Mouse (Mus musculus) lung, embryonic 15.5 days (tissue): ENCODE results near the gene Usp47. TPM values are rescaled to one million over a fixed set of nuclear protein-coding genes. Genes with fewer than 3 reads are reported as not detected.

Experiments used
- ATAC-seq: fragments of 200-750 bp; cut with Nextera tagmentation; 2 replicates; pipeline ENCODE4 v1.8.0; 2017; ENCODE audit warnings: moderate number of reproducible peaks, borderline replicate concordance; ENCODE audit not compliant: low FRiP score, low TSS enrichment; ENCODE audit errors: extremely low read depth
- H3K27ac ChIP-seq: fragments of 300-500 bp; sonication (generic); 2 replicates; pipeline ENCODE4 v1.5.1; 2015; ENCODE audit warnings: moderate library complexity, mild to moderate bottlenecking, inconsistent platforms
- H3K27me3 ChIP-seq: fragments of 300-500 bp; sonication (generic); 2 replicates; pipeline ENCODE4 v1.6.1; 2015; ENCODE audit warnings: inconsistent platforms
- H3K36me3 ChIP-seq: fragments of 300-500 bp; sonication (generic); 2 replicates; pipeline ENCODE4 v1.6.1; 2015; ENCODE audit warnings: inconsistent platforms
- H3K4me1 ChIP-seq: fragments of 300-500 bp; sonication (generic); 2 replicates; pipeline ENCODE4 v1.6.1; 2015; ENCODE audit warnings: inconsistent platforms
- H3K4me2 ChIP-seq: fragments of 300-500 bp; sonication (generic); 2 replicates; pipeline ENCODE4 v1.6.1; 2015; ENCODE audit warnings: inconsistent platforms, mild to moderate bottlenecking, moderate library complexity
- H3K4me3 ChIP-seq: fragments of 300-500 bp; sonication (generic); 2 replicates; pipeline ENCODE4 v1.5.1; 2015; ENCODE audit warnings: mild to moderate bottlenecking, inconsistent platforms
- H3K9ac ChIP-seq: fragments of 300-500 bp; sonication (generic); 2 replicates; pipeline ENCODE4 v1.6.1; 2015; ENCODE audit warnings: inconsistent platforms
- H3K9me3 ChIP-seq: fragments of 300-500 bp; sonication (generic); 2 replicates; pipeline ENCODE4 v1.6.1; 2016; ENCODE audit warnings: inconsistent platforms
- whole genome bisulfite sequencing: fragments of 180-500 bp; shearing (Covaris S2); methylation state at CpG from one replicate; pipeline ENCODE4 v1.1.7; 2015; 5-methylcytosine and 5-hydroxymethylcytosine counted together
- polyA plus RNA-seq: library from polyadenylated mRNA; unstranded; fragments of >200 nt; fragmentation: Nextera tagmentation; extraction: Ambion mirVana; gene quantifications from 2 replicates; pipeline ENCODE4 v1.2.1, GENCODE M21; 2015

The Usp47 gene
- polyA plus RNA-seq, 1 experiment from 2014 or later = 68.9 TPM

DNA sequence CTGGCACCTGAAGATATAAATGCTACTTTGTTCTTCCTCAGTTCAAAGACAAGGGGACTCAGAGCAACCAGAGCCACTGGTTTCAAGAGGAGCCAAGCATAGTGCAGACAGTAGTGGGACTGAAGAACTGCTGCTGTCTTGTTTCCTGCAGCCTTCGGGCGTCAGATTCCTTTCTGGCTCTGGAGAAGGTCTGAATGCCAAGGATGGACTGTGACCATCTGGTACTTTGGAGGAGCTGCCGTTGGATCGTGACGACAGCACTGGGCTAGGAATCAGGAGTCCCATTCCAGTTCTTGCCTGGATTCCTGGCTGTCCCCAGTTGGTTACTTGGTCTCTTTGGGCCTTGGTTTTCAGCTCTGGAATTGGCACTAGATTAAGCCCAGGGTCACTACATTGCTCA is 11.2 kb upstream of the Usp47 start:
- no peaks in the 10 kb centered on the region for H3K36me3 ChIP-seq
- H3K4me1 ChIP-seq = peaks cover 25% of the 10 kb centered on the region
- H3K4me3 ChIP-seq = no peak overlapping the region
- peak; percentile 81 for ATAC-seq
- H3K9me3 ChIP-seq = no peaks in the 10 kb centered on the region
- 15% methylated on average over 5 of the region's 5 CpGs for WGBS
- peak overlapping the region; percentile 79 for H3K27ac ChIP-seq
- no peak overlapping the region for H3K4me2 ChIP-seq
- H3K9ac ChIP-seq = no peak overlapping the region
- no peaks in the 10 kb centered on the region for H3K27me3 ChIP-seq

DNA sequence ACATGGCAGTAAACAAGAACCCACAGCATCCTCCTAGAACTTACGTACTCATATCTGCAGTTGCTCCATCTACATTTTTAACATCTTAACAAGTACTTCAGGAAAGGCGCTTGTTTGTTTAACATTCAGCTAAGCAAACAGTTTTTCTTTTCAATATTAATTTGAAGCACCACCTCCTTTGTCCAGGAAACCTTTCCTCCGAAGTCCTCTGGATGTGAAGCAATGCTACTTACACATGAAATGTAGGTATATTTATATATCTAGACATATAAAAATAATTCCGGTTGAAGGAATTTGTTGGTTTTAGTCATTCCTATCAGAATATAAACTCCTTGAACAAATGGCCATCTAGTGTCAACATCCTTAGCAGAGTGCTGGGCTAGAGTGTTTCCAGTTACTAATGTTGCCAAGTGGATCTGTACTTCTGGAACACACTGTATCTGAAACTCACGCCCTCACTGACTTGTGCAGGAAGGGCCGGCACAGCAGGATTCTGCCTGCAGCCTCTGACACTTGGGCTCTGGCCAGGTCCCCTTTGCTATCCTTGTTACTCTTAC is 10.6 kb upstream of the Usp47 start:
- Histone ChIP-seq H3K4me1 (peaks cover 25% of the 10 kb centered on the region), H3K9ac (no peak overlapping the region), H3K9me3 (no peaks in the 10 kb centered on the region), H3K27ac (peak overlapping the region; percentile 79), H3K36me3 (no peaks in the 10 kb centered on the region), H3K4me3 (no peak overlapping the region), H3K4me2 (no peak overlapping the region), H3K27me3 (no peaks in the 10 kb centered on the region)
- peak; percentile 72 for ATAC-seq
- 36% methylated on average over 6 of the region's 6 CpGs for WGBS

GRCm38 (mm10) chr7:112014148-112014547 is 9.2 kb upstream of the Usp47 start:
- Histone ChIP-seq H3K4me3 (no peak overlapping the region), H3K9me3 (no peaks in the 10 kb centered on the region), H3K9ac (no peak overlapping the region), H3K4me2 (no peak overlapping the region), H3K4me1 (peaks cover 25% of the 10 kb centered on the region), H3K27me3 (no peaks in the 10 kb centered on the region), H3K36me3 (no peaks in the 10 kb centered on the region), H3K27ac (no peak overlapping the region)
- no peak for ATAC-seq
- WGBS = 58% methylated on average over 2 of the region's 2 CpGs

DNA sequence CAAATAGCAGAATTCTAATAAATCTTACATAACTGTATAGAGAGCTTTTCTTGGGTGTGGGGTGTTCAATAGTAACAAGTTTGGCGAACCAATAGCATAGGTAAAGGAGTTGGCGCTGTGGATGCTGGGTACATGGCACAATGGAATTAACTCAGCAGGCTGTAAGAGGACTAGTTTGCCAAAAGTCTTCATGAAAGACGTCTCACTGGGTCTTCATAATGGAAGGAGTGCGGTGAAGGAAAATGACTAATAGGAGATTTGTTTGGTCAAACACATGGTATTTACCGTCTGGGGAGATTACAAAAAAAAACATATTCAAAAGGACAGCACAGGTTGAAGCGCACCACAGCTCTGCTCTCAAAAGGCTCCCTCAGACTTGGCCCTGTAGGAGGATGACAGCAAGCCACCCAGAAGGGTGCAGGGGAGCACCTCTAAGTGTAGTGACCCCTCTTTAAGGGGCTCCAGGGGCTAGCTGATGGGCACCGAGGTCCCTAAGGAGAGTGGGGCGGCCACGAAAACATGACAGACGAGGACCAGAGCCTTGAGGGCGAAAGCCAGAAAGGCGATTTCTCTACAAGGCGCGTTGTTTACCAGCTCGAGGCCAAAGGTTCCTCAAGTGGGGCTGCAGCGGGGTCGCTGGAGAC is 676 bp upstream of the Usp47 start:
- peak overlapping the region; percentile 97 for H3K9ac ChIP-seq
- peaks cover 33% of the 10 kb centered on the region for H3K4me1 ChIP-seq
- peak overlapping the region; percentile 97 for H3K27ac ChIP-seq
- no peaks in the 10 kb centered on the region for H3K36me3 ChIP-seq
- peak; percentile 37 for ATAC-seq
- no peaks in the 10 kb centered on the region for H3K27me3 ChIP-seq
- peak overlapping the region; percentile 94 for H3K4me3 ChIP-seq
- H3K4me2 ChIP-seq = peak overlapping the region; percentile 83
- no peaks in the 10 kb centered on the region for H3K9me3 ChIP-seq
- WGBS = 20% methylated on average over 17 of the region's 17 CpGs

DNA sequence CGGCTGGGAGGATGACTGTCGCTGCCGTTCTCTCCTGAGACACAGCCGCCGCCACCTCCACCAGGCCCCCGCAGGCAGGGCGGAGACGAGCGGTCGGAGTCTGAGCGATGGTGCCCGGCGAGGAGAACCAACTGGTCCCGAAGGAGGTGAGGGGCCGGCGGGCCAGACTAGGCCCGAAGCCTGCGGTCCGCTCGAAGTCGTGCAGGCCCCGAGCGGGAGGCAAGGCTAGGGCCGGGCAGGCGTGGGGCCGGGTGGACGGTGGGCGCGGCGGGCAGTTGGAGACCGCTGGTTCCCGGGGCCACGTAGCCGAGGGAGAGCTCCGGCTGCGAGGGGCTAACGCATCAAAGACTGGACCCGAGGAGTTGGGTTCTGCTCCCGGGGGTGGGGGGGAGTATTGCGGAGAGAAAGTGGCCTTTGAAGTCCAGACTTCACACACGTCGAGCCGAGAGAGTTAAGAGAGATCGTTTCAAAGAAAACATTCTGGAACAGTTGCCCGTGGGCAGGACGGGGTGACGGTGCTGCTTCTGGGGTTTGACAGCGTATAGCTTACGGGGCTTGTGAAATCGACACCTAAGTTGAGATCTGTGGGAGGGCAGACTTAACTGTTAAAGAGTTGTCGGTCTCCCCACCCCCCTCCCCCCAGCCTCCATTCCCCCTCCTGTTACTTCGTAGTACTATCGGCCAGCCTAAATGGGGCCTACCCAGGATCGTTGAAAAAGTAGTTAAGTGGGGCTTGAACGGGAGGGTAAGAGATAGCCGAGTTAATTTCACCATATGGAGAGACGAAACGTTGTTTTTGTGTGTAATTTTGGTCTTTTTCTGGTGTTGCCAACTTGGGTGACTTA is 519 bp downstream of the Usp47 start:
- no peaks in the 10 kb centered on the region for H3K27me3 ChIP-seq
- WGBS = 0% methylated on average over 58 of the region's 58 CpGs
- H3K9ac ChIP-seq = peak overlapping the region; percentile 97
- H3K4me2 ChIP-seq = peak overlapping the region; percentile 83
- no peaks in the 10 kb centered on the region for H3K9me3 ChIP-seq
- no peaks in the 10 kb centered on the region for H3K36me3 ChIP-seq
- ATAC-seq = peak; percentile 73
- peaks cover 33% of the 10 kb centered on the region for H3K4me1 ChIP-seq
- H3K4me3 ChIP-seq = peak overlapping the region; percentile 94
- H3K27ac ChIP-seq = peak overlapping the region; percentile 97

DNA sequence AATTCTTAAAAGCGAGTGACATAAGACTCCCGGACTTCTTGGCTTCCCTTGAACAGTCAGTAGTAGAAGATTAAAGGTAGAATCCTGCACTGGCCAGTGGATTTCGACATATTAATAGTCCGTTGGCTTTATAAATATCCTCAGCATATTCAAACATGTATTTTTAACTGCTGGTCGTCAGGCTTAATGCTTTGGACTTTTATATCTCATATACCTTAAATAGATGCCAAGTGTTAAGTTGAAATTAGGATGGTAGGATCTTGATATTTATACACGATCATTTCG is 1.1 kb downstream of the Usp47 start:
- H3K36me3 ChIP-seq = no peaks in the 10 kb centered on the region
- peak overlapping the region; percentile 97 for H3K27ac ChIP-seq
- 6% methylated on average over 7 of the region's 7 CpGs for WGBS
- no peaks in the 10 kb centered on the region for H3K9me3 ChIP-seq
- H3K27me3 ChIP-seq = no peaks in the 10 kb centered on the region
- H3K9ac ChIP-seq = peak overlapping the region; percentile 97
- H3K4me3 ChIP-seq = peak overlapping the region; percentile 94
- H3K4me2 ChIP-seq = peak overlapping the region; percentile 83
- peaks cover 34% of the 10 kb centered on the region for H3K4me1 ChIP-seq
- no peak for ATAC-seq

DNA sequence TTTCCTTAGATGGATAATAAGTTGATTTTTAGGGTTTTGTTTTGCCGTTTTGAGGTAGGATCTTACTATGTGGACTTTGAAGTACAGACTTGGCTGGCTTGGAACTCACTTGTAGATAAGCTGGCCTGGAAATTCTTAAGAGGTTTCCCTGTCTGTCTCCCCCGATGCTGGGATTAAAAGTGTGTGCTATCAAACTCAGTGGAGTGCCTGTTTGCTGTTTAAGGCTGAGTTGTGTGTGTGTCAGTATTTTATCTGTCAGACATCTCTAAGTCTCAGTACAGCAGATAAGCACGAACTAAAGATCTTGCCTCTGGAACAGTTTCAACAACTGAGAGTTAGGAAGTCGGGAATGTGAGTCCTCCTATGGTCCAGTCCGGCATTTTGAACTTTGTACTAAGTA is 1.6 kb downstream of the Usp47 start:
- Histone ChIP-seq H3K4me3 (peak overlapping the region; percentile 94), H3K27me3 (no peaks in the 10 kb centered on the region), H3K27ac (peak overlapping the region; percentile 21; the same call in 1 of the 2 replicates), H3K9me3 (no peaks in the 10 kb centered on the region), H3K4me2 (peak overlapping the region; percentile 83), H3K36me3 (no peaks in the 10 kb centered on the region), H3K4me1 (peaks cover 38% of the 10 kb centered on the region), H3K9ac (peak overlapping the region; percentile 97)
- no peak for ATAC-seq
- 2% methylated on average over 5 of the region's 5 CpGs for WGBS

DNA sequence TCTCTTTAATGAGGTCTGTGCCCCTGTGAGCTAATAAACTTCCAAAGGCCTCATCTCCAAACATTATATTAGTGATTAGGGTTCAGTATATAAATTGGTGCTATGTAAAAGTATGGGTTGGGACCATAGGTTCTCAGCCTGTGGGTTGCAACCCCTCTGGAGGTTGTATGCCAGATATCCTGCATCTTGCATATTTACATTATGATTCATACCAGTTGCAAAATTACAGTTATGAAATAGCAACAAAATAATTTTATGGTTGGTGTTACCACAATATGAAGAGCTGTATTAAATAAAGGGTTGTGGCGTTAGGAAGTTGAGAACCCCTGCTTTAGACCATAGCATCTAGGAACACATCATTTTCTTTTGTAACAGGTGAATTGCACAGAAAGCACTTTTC is 7.3 kb downstream of the Usp47 start:
- Histone ChIP-seq H3K4me3 (no peak overlapping the region), H3K36me3 (no peaks in the 10 kb centered on the region), H3K9ac (no peak overlapping the region), H3K9me3 (no peaks in the 10 kb centered on the region), H3K27ac (no peak overlapping the region), H3K27me3 (no peaks in the 10 kb centered on the region), H3K4me1 (peaks cover 28% of the 10 kb centered on the region), H3K4me2 (no peak overlapping the region)
- ATAC-seq = no peak
- 92% methylated on average over 1 of the region's 1 CpGs for WGBS

DNA sequence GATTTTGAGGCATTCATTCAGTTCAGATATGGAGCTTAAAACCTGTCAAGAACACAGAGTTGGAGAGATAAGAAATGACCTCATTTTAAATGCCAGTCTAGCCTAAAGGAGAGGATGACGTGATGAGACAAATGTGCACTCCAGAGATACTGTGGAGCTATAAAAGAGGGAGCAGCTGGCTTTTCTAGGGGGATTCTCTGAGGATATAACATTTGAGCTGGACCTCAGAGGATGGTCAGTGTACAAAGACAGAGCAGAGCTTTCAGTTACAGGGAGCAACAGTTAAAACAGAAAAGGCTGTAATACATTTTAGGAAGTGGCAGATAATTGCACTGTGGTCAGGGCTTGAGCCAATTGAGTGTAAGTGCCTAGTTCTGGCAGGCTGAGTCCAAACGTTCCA is 12.5 kb downstream of the Usp47 start:
- no peak overlapping the region for H3K9ac ChIP-seq
- H3K27ac ChIP-seq = no peak overlapping the region
- ATAC-seq = no peak
- H3K4me2 ChIP-seq = no peak overlapping the region
- H3K9me3 ChIP-seq = no peaks in the 10 kb centered on the region
- 12% methylated on average over 2 of the region's 2 CpGs for WGBS
- H3K4me3 ChIP-seq = no peak overlapping the region
- H3K4me1 ChIP-seq = peaks cover 24% of the 10 kb centered on the region
- H3K36me3 ChIP-seq = no peaks in the 10 kb centered on the region
- H3K27me3 ChIP-seq = no peaks in the 10 kb centered on the region

- Histone ChIP-seq H3K9ac (no peak overlapping the region), H3K9me3 (no peaks in the 10 kb centered on the region), H3K4me2 (no peak overlapping the region), H3K27me3 (no peaks in the 10 kb centered on the region), H3K4me1 (peaks cover 24% of the 10 kb centered on the region), H3K27ac (no peak overlapping the region), H3K36me3 (no peaks in the 10 kb centered on the region), H3K4me3 (no peak overlapping the region)
- 59% methylated on average over 1 of the region's 1 CpGs for WGBS
- ATAC-seq = no peak
These were observed 13.3 kb downstream of the Usp47 start for GRCm38 (mm10) chr7:112036636-112037035.

DNA sequence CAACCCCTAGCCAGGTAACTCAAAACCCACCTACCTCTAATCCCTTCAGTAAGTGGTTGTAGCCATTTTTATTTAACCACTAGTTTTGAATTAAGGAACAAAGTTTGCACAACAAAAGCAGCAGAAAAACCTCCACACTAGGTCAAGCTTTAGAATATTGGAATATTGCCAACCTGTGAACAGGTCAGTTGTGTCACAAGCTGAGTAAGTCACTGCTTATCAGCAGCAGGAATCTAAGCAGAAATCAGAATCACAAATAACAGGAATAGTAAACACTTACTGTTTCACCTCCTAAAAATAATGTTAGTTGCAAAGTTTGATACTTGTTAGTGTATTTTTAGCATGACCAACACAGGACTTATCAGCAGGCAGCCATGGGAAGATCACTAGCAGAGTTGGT is 17.0 kb downstream of the Usp47 start:
- Histone ChIP-seq H3K27ac (no peak overlapping the region), H3K9me3 (no peaks in the 10 kb centered on the region), H3K4me3 (no peak overlapping the region), H3K4me2 (no peak overlapping the region), H3K36me3 (no peaks in the 10 kb centered on the region), H3K9ac (no peak overlapping the region), H3K4me1 (peaks cover 24% of the 10 kb centered on the region), H3K27me3 (no peaks in the 10 kb centered on the region)
- ATAC-seq = no peak

GRCm38 (mm10) chr7:112042758-112043157 is 19.5 kb downstream of the Usp47 start:
- H3K4me2 ChIP-seq = no peak overlapping the region

More at GRCm38 (mm10) chr7:112042758-112043157, 19.5 kb downstream of the Usp47 start:
- Histone ChIP-seq H3K27me3 (no peaks in the 10 kb centered on the region), H3K9me3 (no peaks in the 10 kb centered on the region), H3K27ac (no peak overlapping the region), H3K9ac (no peak overlapping the region), H3K4me3 (no peak overlapping the region), H3K4me1 (peaks cover 10% of the 10 kb centered on the region; the same call in 1 of the 2 replicates), H3K36me3 (no peaks in the 10 kb centered on the region)
- ATAC-seq = no peak
- 74% methylated on average over 2 of the region's 2 CpGs for WGBS
